9 mouse cellular contexts compared by ENCODE assay signal in genomic region chr1:131765357-131766001, GRCm38 (mm10). TPM values are rescaled to one million over a fixed set of nuclear protein-coding genes. Genes with fewer than 3 reads are reported as not detected.
DNase-seq lines count a peak whose midpoint lies in the region; ATAC-seq and TF ChIP-seq lines count a peak whose summit lies in the region.
"Had no signal": no experiment of that assay in that cellular context is flagged by ENCODE, and none has a peak within 500 bp of the region (broad histone marks: within the 10 kb centered on the region; RNA-seq: fewer than 3 reads in every experiment).

No protein-coding gene starts in this region.

- H3ac ChIP-seq in C2C12 (ENCODE audit: control insufficient read depth, insufficient read length, low read depth), result no peak overlapping the region

- peak; percentile 93 for TF ChIP-seq CTCF in C2C12 (IDR thresholded peaks at IDR 0.05; ENCODE audit: control insufficient read depth, insufficient read depth, insufficient read length)
- peak; percentile 95 for TF ChIP-seq CTCF in liver, adult 2 months (IDR thresholded peaks at IDR 0.05; ENCODE audit: low read depth, low read length)

- H3K79me2 ChIP-seq in C2C12 (ENCODE audit: control insufficient read depth, insufficient read depth), result no peaks in the 10 kb centered on the region
- no peaks in the 10 kb centered on the region for H3K79me2 ChIP-seq in liver, adult 2 months (ENCODE audit: control insufficient read depth, insufficient read depth, low read length)

- 0 out of 2 replicates have a peak, but pooled peaks cover 4% of the 10 kb centered on the region for H3K4me1 ChIP-seq in embryonic facial prominence, embryonic 10.5 days
- H3K4me1 ChIP-seq in kidney, embryonic 16.5 days (ENCODE audit: insufficient read depth, low read length), result no peaks in the 10 kb centered on the region
- H3K4me1 ChIP-seq in liver, adult 2 months (ENCODE audit: control insufficient read depth, insufficient read depth, low read length), result no peaks in the 10 kb centered on the region

- H3K36me3 ChIP-seq in C2C12 (ENCODE audit: control insufficient read depth, insufficient read depth), result no peaks in the 10 kb centered on the region
- no peaks in the 10 kb centered on the region for H3K36me3 ChIP-seq in embryonic facial prominence, embryonic 10.5 days (replicated peaks)
- H3K36me3 ChIP-seq in kidney, embryonic 16.5 days (ENCODE audit: insufficient read depth, low read length), result no peaks in the 10 kb centered on the region
- H3K36me3 ChIP-seq in liver, adult 2 months (ENCODE audit: control insufficient read depth, insufficient read depth, low read length), result no peaks in the 10 kb centered on the region
- H3K36me3 ChIP-seq in splenic B cell, adult 2 months (ENCODE audit: control insufficient read depth, insufficient read depth, low read length, poor library complexity, severe bottlenecking), result no peaks in the 10 kb centered on the region

- H3K4me3 ChIP-seq in C2C12 (ENCODE audit: insufficient read depth, poor library complexity, severe bottlenecking), result no peak overlapping the region
- H3K4me3 ChIP-seq in embryonic facial prominence, embryonic 10.5 days, result no peak overlapping the region
- no peak overlapping the region for H3K4me3 ChIP-seq in kidney, embryonic 16.5 days (ENCODE audit: low read length)
- H3K4me3 ChIP-seq in liver, adult 2 months (ENCODE audit: insufficient read depth, low read depth, low read length), result no peak overlapping the region
- H3K4me3 ChIP-seq: erythroblast, embryonic 14.5 days had no signal

- no peak overlapping the region for H3K4me2 ChIP-seq in kidney, embryonic 16.5 days (replicated peaks; ENCODE audit: low read depth, low read length)

- peak; percentile 74 for ATAC-seq in granulocyte monocyte progenitor cell, adult 5-6 weeks (replicated peaks; ENCODE audit: poor library complexity, severe bottlenecking)
- peak; percentile 46; the same call in 1 of the 2 replicates for ATAC-seq in kidney, embryonic 16.5 days (ENCODE audit: low FRiP score, low TSS enrichment)

- no peak for TF ChIP-seq POLR2A in liver, adult 2 months (IDR thresholded peaks at IDR 0.05; ENCODE audit: extremely low read depth, insufficient read depth, low read length)

- 14% methylated on average over 11 of the region's 11 CpGs for WGBS in embryonic facial prominence, embryonic 10.5 days
- 13% methylated on average over 11 of the region's 11 CpGs for WGBS in kidney, embryonic 16.5 days
- WGBS in liver, adult 2 months, result 16% methylated on average over 11 of the region's 11 CpGs

- H3K9me3 ChIP-seq in embryonic facial prominence, embryonic 10.5 days, result no peaks in the 10 kb centered on the region
- H3K9me3 ChIP-seq in kidney, embryonic 16.5 days (ENCODE audit: low read length), result no peaks in the 10 kb centered on the region

- no peak overlapping the region for H3K27ac ChIP-seq in embryonic facial prominence, embryonic 10.5 days (replicated peaks)
- no peak overlapping the region for H3K27ac ChIP-seq in kidney, embryonic 16.5 days (ENCODE audit: low read length)
- H3K27ac ChIP-seq in liver, adult 2 months (replicated peaks; ENCODE audit: insufficient read depth, low read depth, low read length), result no peak overlapping the region

- peaks cover 14% of the 10 kb centered on the region for H3K27me3 ChIP-seq in C2C12 (ENCODE audit: control insufficient read depth, insufficient read depth, insufficient read length)
- peaks cover 3% of the 10 kb centered on the region; the same call in 1 of the 2 replicates for H3K27me3 ChIP-seq in embryonic facial prominence, embryonic 10.5 days (replicated peaks; ENCODE audit: low read depth, poor library complexity, severe bottlenecking)
- H3K27me3 ChIP-seq in kidney, embryonic 16.5 days (ENCODE audit: insufficient read depth, low read length), result no peaks in the 10 kb centered on the region
- H3K27me3 ChIP-seq in liver, adult 2 months (ENCODE audit: control insufficient read depth, insufficient read depth, low read length), result no peaks in the 10 kb centered on the region
- no peaks in the 10 kb centered on the region for H3K27me3 ChIP-seq in splenic B cell, adult 2 months (ENCODE audit: control insufficient read depth, insufficient read depth, low read length, poor library complexity, severe bottlenecking)

- H3K79me3 ChIP-seq in C2C12 (ENCODE audit: low read depth), result no peaks in the 10 kb centered on the region

- no peak overlapping the region for H3K9ac ChIP-seq in kidney, embryonic 16.5 days (replicated peaks; ENCODE audit: low read length)
- no peak overlapping the region for H3K9ac ChIP-seq in liver, adult 2 months (ENCODE audit: low read depth, low read length)

- DNase-seq in adrenal gland, postnatal 14 days, result peak; percentile 89
- peak; percentile 84 for DNase-seq in embryonic facial prominence, embryonic 10.5 days (ENCODE audit: low spot score)
- DNase-seq in liver, adult 2 months (ENCODE audit: extremely low read depth, low read depth, low spot score), result peak; percentile 33
- DNase-seq in neural tube, embryonic 10.5 days (ENCODE audit: extremely low spot score, low spot score), result peak; percentile 86
- DNase-seq in splenic B cell, adult 2 months (ENCODE audit: low read depth, low spot score), result peak; percentile 85

TF ChIP-seq in C2C12, 6 proteins besides CTCF, POLR2A, EP300 and RAD21:
- TF ChIP-seq USF1 (IDR thresholded peaks at IDR 0.05; ENCODE audit: low read depth), result peak; percentile 30
- no peak for TF ChIP-seq FOSL1 (IDR thresholded peaks at IDR 0.05; ENCODE audit: insufficient read depth, low read length, poor library complexity, severe bottlenecking)

RNA-seq across cellular contexts. Expression of gene Slc26a9, which starts 21.7 kb away (rescaled TPM):
- not detected for polyA plus RNA-seq in C2C12 (2012; fragmentation: generic; extraction: Trizol)
- 0.07 and 0.08 TPM in 2 replicates for total RNA-seq in adrenal gland, postnatal 14 days (2021)
- 0.73 TPM in 1 of 2 replicates, not detected in the other for polyA plus RNA-seq in embryonic facial prominence, embryonic 10.5 days (2016; fragmentation: Nextera tagmentation; extraction: Ambion mirVana)
- total RNA-seq in granulocyte monocyte progenitor cell, adult 5-6 weeks (2014; fragmentation: Nextera tagmentation), result not detected in 2 replicates
- 0.04 TPM in 1 of 2 replicates, not detected in the other for total RNA-seq in granulocyte monocyte progenitor cell, adult 5-6 weeks (2017)
- polyA plus RNA-seq in kidney, embryonic 16.5 days (2015; fragmentation: Nextera tagmentation; extraction: Ambion mirVana), result 0.16 and 0.33 TPM in 2 replicates
- under 0.01 TPM in 1 of 2 replicates, not detected in the other for total RNA-seq in liver, adult 2 months (2014; rRNA removed)
- not detected in 2 replicates for polyA plus RNA-seq in liver, adult 2 months (2012; rRNA removed)
- polyA plus RNA-seq: erythroblast, embryonic 14.5 days had no signal

RNA-seq across cellular contexts. Expression of gene Pm20d1, which starts 31.7 kb away (rescaled TPM):
- polyA plus RNA-seq in C2C12 (2012; fragmentation: generic; extraction: Trizol), result 0.01 TPM
- 15.1 and 22.9 TPM in 2 replicates for total RNA-seq in adrenal gland, postnatal 14 days (2021)
- polyA plus RNA-seq in embryonic facial prominence, embryonic 10.5 days (2016; fragmentation: Nextera tagmentation; extraction: Ambion mirVana), result 2.0 and 3.1 TPM in 2 replicates
- 0.13 and 0.77 TPM in 2 replicates for total RNA-seq in granulocyte monocyte progenitor cell, adult 5-6 weeks (2014; fragmentation: Nextera tagmentation)
- 0.05 and 0.13 TPM in 2 replicates for total RNA-seq in granulocyte monocyte progenitor cell, adult 5-6 weeks (2017)
- polyA plus RNA-seq in kidney, embryonic 16.5 days (2015; fragmentation: Nextera tagmentation; extraction: Ambion mirVana), result 4.2 and 5.0 TPM in 2 replicates
- 35.5 and 40.5 TPM in 2 replicates for total RNA-seq in liver, adult 2 months (2014; rRNA removed)
- 62.0 and 78.1 TPM in 2 replicates for polyA plus RNA-seq in liver, adult 2 months (2012; rRNA removed)
- polyA plus RNA-seq: erythroblast, embryonic 14.5 days had no signal

Comparison
In these comparisons a context has a peak if more than half of its experiments do, and no peak if none do; other contexts are left out.
1. DNase-seq: peak in every context shown above with its lines; median percentile 89 in adrenal gland, postnatal 14 days; 86 in neural tube, embryonic 10.5 days; 85 in splenic B cell, adult 2 months; 84 in embryonic facial prominence, embryonic 10.5 days; 33 in liver, adult 2 months.
2. RNA of gene Pm20d1, which starts 31.7 kb away (polyA plus RNA-seq): 62.0 to 78.1 TPM in liver, adult 2 months; 4.2 to 5.0 TPM in kidney, embryonic 16.5 days, 2.0 to 3.1 TPM in embryonic facial prominence, embryonic 10.5 days and 0.01 TPM in C2C12 (single experiment); every median in the first group is over 10 times any median in the second.